Mouse (Mus musculus) left cerebral cortex, adult 18-20 months (tissue): ENCODE data around the gene Wee2. TPM values are rescaled to one million over a fixed set of nuclear protein-coding genes. Genes with fewer than 3 reads are reported as not detected.

Experiments
- DNase-seq, 2 experiments: peaks; one replicate each; pipeline ENCODE4 v3.0.0; 2021 to 2022; ENCODE audit warnings: low spot score in 2 of 2, mixed read lengths in 1 of 2
- total RNA-seq, 2 experiments: library from RNA; stranded (reverse); gene quantifications; 2 replicates each; pipeline ENCODE4 v1.2.3; 2021

Wee2 gene
- total RNA-seq, 2 experiments from 2014 or later: 0.33 TPM; not detected in 1

DNA sequence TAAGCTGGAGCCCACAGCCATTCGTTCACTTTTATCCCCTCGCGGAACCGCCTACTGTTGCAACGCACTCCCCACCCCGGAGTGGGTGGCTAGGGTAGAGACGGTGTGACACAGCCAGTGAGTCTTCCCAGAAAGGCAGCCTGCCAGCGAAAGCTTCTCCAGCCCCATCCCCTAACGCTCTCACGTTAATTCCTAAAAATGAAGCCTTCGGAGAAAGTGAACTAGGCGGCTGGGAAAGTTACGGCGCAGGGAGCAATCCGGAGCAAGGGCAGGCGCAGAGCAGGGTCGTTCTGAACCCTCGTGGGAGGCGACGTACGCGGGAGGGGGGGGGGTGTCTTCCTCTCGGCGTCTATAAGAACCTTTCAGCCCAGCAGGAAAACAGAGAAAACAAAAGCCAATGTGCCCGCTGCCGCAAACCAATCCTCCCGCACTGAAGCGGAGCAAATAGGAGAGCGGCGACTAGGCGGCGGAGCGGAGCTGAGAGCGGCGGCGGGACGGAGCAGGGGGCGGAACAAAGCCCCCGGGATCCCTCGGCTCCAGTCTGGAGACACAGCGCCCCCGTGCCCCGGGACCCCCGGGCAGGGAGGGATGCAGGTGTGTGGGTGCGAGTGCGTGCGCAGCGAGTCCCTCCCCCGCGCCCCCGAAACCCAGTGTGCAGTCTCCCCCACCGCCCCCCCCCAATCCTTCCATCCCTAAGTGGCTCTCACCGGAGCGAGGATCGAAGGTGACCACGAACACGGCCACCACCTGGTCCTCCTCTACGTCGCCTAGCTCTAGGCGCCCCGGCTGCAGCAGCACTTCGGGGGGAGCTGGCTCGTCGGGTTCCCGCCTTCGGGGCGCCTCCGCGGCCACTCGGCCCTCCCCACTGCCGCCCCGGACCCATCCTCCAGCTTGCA lies 3.5 kb upstream of the Wee2 start:
- DNase-seq: peak; percentile 78 to 83

DNA sequence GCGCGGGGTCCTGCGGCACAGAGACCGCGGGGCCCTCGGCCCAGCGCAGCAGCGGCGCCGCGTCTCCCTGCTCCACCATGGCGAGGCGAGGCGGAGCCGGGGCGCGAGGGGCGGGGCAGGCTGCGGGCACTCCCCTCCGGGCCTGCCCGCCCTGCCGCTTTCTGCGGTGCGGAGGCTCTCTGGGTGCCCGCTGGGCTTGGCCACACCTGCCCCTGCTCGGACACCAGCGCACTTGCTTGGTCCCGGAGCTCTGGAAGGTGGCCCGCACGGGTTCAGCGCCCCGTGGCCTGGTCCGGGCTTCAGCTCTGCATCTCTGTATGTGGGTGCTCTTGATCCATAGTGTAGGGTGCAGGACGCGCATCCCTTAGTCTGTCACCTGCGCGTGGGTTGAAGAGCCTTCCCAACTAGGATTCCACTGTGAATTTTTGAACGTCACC lies 2.8 kb upstream of the Wee2 start, which contains the start of gene E330009J07Rik:
Gene E330009J07Rik (minus strand): TSS at position 89 of the 437 bp plus-strand sequence.
- DNase-seq: peak; percentile 79 to 86

DNA sequence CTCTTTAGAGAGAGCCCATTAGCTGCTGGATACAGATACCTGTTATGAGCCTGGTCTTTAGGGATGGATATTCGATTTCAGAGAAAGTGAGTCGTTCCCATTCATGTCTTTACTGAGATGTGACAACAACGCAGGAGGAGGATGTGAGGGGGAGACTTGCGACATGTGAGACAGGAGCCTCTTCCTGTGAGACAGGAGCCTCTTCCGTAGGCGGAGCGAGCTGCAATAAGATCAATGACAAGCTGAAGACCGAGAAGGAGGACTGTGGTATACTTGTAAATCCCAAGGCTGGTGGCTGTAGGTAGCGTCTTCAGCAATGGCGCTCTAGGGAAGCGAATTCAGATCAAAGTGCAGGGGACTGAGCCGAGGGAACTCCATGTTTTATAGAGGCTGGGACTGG lies 843 bp downstream of the Wee2 start:
- DNase-seq: no peak

DNA sequence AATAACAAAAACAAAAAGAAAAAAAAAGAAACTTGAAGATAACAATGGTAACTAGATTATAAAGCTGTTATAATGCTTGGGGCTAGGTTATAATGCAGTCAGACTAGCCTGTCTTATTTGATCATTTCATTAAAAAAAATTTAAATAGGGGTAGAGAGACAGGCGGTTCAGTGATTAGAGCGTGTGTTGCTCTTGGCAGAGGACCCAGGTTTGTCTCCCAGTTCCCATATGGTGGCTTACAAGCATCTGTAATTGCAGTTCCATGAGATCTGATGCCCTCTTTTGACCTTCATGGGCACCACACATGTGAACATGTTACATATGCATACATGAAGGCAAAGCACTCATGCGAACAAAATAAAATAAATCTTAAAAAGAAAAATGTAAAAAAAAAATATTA lies 2.4 kb downstream of the Wee2 start:
- no peak for DNase-seq

DNA sequence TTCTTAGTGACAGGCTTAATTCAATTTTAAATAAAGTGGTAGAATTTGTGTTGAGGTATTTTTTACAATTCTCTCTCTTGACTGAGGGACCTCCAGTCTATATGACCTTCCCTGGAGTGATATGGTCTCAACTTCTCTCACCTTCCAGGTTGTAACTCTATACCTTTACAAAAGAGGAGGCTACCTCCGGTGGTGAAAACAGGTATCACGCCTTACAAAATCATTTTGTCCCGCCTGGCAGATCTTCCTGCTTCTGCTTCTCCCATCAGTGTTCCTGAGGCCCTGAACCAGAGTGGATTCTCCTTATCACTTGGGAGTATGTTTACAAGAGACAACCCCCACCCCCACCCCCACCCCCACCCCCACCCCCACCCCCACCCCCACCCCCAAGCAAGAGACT lies 2.9 kb downstream of the Wee2 start:
- no peak for DNase-seq

DNA sequence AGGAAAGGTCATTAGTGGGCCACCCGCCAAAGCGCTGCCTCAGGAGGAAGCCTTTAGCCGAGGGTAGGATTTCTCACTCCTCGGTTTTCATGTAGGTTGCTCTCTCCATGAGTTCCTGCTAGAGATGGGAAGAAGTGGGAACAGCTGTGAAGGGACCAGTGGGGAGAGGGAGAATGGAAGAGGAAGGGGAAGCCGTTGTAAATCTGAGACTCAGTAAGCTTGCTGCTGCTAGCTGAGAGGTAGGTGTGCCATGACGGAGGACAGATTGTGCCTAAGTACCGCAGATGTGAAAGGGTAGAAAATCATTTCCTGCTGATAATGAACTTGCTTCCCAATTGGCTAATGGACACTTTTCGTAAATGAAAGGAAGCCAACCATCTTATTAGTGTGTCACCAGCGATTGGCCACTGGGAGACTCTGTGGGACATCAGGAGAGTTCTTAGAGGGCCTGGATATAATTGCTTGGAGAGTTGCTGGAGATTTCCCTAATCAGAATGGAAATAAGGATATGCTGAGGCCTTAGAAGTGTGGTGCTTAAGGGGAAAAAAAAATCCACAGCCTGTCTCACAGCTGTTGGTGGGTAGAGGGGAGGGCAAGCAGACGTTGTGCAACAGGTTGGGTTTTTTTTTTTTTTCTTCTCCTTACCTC lies 4.5 kb downstream of the Wee2 start:
- DNase-seq: no peak

DNA sequence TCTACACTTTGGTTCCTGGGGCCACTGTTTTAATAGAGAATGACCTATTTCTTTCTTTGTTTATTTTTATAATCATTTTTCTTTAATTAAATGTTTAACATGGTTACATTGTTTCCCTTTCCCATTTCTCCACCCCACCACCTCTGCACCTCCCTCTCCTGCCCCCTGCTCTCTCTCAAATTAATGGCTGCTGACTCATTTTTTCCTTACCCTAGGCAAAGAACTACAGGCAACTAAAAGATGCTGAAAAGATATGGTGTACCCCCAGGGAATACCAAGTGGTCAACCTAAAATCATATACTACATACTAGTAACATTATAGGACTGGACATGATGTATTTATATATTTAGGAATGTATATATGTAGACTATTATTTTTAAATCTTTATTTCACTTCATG lies 9.7 kb downstream of the Wee2 start:
- no peak for DNase-seq

DNA sequence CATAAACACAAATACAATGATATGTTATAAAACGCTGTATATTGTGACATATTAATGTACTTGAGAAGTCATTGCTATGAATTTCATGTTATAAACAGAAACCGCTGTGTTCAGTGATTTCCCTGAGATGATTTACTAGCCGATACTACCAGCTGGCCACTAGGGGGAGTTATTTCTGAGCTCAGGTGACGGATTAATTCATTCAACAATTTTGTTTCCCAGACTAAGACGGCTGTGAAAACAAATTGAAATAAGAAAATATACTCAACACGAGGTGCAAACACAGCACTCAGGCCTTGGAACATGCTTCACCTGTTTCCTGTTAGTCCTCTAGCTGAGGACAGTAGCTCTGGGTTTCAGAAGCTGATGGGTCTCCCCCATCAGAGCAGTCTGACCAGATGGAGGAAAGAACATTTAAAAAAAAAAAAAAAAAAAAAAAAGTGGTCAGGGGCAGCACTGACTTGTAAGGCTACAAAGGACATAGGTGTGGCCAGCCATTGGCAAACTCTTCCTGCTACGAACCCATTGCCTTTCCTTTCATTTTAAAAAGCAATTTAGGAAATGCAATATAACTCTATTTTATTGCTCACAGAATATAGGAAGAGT lies 15.7 kb downstream of the Wee2 start:
- DNase-seq: no peak

DNA sequence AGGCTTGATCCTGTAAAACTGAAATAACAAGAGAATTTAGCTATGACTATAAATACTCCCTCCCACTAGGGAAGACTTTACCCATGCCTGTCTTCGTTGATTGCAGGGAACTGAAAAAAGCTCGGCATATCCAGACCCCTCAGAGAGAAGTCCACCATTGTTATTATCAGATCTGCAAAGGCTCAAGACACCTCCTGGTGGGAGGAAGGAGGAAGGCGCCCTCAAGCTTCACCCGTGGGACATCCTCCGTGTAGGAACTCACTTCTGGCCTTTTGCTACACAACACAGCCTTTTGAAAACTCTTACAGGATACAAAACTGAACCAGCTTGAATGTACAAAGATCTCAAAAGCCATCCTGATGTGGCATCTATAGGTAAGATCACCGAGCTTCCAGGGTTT lies 26.8 kb downstream of the Wee2 start:
- DNase-seq: no peak

DNA sequence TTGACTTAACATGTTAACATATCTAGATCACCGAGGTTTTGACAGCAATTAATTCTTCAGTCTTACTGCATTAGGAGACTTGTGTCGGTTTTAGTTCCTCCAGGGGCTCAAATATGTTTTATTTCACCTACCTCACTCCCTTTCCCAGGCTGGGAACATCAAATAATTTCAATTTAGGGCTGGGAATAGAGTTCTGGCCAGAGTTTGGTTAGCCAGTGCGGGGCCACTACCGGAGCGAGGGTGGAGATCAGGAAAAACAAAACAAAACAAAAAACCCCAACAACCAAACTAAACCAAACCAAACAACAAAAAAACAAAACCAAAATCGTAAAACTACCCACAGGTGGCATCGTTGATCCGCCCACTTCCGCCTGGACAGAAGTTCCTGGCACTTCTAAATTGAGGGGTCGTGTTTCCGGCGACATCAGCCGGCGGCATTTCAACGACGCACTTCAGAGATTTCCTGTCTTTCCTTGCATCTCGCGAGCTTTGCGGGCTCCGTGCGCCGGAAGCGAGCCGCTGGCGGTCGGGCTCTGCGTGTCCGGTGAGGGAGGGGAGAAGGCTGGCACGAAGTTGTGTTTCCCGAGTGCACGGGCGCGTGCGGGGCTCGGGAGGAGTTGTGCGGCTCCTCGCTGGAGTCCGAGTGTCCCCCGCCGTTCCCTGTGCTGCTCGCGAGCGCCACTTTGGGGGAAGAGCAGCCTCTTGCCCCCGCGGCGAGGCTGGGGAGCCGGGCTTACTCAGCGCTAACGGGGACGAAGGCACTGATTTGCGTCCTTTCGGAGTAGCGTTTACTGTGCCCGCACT lies 32.2 kb downstream of the Wee2 start, which contains the start of gene Ssbp1:
Gene Ssbp1 (plus strand): TSS at position 437 of the 804 bp plus-strand sequence.
- DNase-seq: peak; percentile 88 to 91

DNA sequence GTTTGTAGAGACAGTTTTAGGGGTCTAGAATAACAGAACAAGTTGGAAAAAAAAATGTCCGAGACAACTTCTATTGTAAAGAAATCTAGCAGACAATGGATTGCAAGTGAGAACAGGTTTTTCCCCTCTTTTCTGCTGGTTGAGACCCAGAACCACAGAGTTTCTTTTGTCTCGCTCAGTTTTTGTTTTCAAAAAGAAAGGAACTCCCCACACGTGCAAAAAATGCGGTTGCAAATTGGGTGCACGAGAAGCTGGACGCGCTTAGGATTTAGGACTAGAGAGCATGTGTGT lies 32.8 kb downstream of the Wee2 start:
- no peak for DNase-seq

DNA sequence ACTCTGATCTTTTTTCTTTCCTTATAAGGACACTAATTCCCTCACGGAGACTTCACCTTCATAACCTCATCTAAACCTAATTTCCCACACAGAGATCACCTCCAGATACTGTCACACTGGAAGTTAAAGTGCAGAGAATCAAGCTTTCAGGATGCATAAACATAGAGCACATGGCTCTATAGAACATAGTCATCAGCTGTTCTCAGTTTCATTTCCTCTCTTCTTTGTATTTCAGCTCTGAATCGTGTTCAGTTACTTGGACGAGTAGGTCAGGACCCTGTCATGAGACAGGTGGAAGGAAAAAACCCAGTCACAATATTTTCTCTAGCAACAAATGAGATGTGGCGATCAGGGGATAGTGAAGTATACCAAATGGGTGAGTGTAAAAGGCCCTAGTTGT lies 37.2 kb downstream of the Wee2 start:
- DNase-seq: no peak

DNA sequence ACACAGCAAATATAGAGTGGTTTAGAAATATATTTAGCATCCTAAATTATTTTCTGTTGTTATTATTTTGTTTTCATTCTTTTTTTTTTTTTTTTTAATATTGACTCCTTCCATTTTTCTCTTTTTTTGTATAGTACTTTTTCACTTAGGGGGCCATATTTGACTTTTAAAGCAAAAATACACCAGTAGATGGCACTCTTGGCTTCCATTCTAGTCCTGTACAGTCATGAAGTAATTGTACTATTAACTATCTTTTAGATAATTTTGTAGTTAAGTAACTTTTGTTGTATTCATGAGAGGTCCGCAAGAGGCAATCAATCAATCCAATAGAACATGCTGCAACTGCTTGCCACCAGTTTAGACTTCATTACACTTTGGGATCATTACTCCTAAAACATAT lies 40.8 kb downstream of the Wee2 start:
- no peak for DNase-seq

DNA sequence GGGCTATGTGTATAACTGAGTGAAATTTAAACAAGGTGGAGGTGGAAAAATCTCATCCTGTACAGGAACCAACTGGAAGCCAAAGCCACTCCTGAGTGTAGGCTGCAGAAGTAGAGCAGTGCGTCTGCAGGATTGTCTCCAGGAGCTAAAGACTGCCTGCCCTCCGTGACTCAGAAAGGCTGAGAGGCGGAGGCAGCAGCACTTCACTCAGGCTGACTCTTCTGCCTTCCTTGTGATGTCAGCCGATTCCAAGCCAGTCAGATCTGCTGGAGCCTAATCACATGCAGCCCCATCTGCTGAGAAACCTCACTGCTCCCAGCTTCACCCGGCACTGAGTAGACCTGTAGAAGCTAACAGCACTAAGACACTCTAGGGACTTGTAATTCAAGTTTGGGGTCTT lies 43.4 kb downstream of the Wee2 start:
- DNase-seq: peak; percentile 9 to 11

DNA sequence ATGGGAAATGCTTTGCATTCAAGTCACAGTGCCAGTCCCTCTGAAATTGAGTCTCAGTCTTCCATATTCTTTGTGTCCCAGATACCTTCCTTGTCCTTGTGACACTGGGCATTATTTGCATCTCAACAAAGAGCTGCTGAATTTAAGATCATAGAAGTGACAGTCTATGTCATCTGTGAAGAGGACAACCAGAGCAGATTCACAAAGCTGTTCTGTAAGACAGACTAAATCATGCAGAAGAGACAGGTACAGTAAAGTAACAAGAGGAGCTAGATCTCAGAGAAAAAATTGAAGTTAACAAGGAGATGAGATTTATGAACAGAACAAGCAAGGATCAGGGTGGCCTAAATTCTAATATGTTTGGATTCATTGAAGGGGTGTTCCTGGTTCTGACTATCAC lies 52.0 kb downstream of the Wee2 start, which contains the start of gene Tas2r137:
Gene Tas2r137 (plus strand): TSS at position 301 of the 400 bp plus-strand sequence.
- DNase-seq: no peak

DNA sequence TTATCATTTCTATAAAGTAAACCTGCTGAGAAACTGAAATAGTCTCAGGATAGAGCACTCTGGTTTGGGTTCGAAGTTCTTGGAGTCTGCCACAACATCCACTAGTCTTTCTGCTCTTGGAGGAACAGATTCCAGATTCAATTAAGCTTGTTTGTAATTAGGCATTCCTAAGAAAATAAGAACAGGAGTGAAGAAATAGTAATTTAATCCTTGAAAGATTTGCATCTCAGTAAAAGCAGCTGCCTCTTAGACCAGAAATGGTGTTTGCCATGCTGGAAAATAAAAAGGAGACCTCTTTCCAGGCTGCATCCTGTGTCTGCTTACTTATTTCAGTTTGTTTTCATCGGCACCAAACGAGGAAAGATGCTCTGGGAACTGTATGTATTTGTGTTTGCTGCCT lies 54.3 kb downstream of the Wee2 start, which contains the start of gene Tas2r108:
Gene Tas2r108 (plus strand): TSS at position 301 of the 400 bp plus-strand sequence.
- no peak for DNase-seq

Other genes starting within 250 kb of the Wee2 start
- 10 to 100 TPM; 40.2 to 46.2 TPM for gene Agk, start 113.9 kb upstream of the Wee2 start, total RNA-seq
- 10 to 100 TPM; 60.6 to 72.1 TPM for gene E330009J07Rik, start 3.0 kb upstream of the Wee2 start, total RNA-seq
- gene Ssbp1, start 32.3 kb downstream of the Wee2 start, total RNA-seq: 10 to 100 TPM; 27.9 to 31.7 TPM
- not detected for gene Tas2r137, start 52.1 kb downstream of the Wee2 start, total RNA-seq
- under 1 TPM in 1 of 2 experiments, not detected in 1; 0.35 TPM for gene Tas2r108, start 54.4 kb downstream of the Wee2 start, total RNA-seq
- not detected for gene Prss37, start 80.4 kb downstream of the Wee2 start, total RNA-seq
- not detected for gene Olfr461, start 116.0 kb downstream of the Wee2 start, total RNA-seq
- gene Olfr460, start 130.4 kb downstream of the Wee2 start, total RNA-seq: not detected
- 1 to 10 TPM in 1 of 2 experiments, under 1 TPM in 1; 1.00 to 1.5 TPM for gene Clec5a, start 146.7 kb downstream of the Wee2 start, total RNA-seq
- not detected for gene Tas2r138, start 174.2 kb downstream of the Wee2 start, total RNA-seq
- gene Mgam, start 189.7 kb downstream of the Wee2 start, total RNA-seq: not detected